Mouse (Mus musculus) myocyte (in vitro differentiated cells): Measurements from ENCODE around the gene 4930539E08Rik. TPM values are rescaled to one million over a fixed set of nuclear protein-coding genes. Genes with fewer than 3 reads are reported as not detected.
A peak's percentile ranks its signal among the peaks of the same experiment; 100 is the strongest.

Experiments used
- H3K27me3 ChIP-seq: one replicate; pipeline ENCODE4 v1.6.1; 2011; ENCODE audit not compliant: control insufficient read depth, insufficient read depth, insufficient read length
- H3K36me3 ChIP-seq: one replicate; pipeline ENCODE4 v1.6.1; 2011; ENCODE audit not compliant: control insufficient read depth, insufficient read depth
- H3K4me2 ChIP-seq: one replicate; pipeline ENCODE4 v1.6.1; 2011; ENCODE audit warnings: low read depth, control low read depth
- H3K4me3 ChIP-seq: one replicate; pipeline ENCODE4 v1.5.1; 2011; ENCODE audit warnings: mild to moderate bottlenecking, control low read depth, moderate library complexity
- H3K79me2 ChIP-seq: one replicate; pipeline ENCODE4 v1.6.1; 2011; ENCODE audit not compliant: control insufficient read depth, insufficient read depth
- H3ac ChIP-seq: one replicate; pipeline ENCODE4 v1.6.1; 2011; ENCODE audit not compliant: control insufficient read depth, insufficient read length
- CEBPB ChIP-seq: IDR thresholded peaks from 2 replicates; pipeline ENCODE4 v1.6.1; 2011; ENCODE audit warnings: mild to moderate bottlenecking, moderate library complexity; ENCODE audit not compliant: poor library complexity, insufficient read depth, severe bottlenecking
- E2F4 ChIP-seq: IDR thresholded peaks from one replicate; pipeline ENCODE4 v1.6.1; 2011; ENCODE audit warnings: mild to moderate bottlenecking, control low read depth, moderate library complexity; ENCODE audit not compliant: insufficient read depth
- MAX ChIP-seq: IDR thresholded peaks from one replicate; pipeline ENCODE4 v1.6.1; 2011; ENCODE audit warnings: low read depth, mild to moderate bottlenecking, control low read depth
- MYOD1 ChIP-seq, 3 experiments: IDR thresholded peaks; one replicate each; pipeline ENCODE4 v1.6.1; 2011; ENCODE audit warnings: control low read depth in 2 of 3, low read depth in 2 of 3, mild to moderate bottlenecking in 2 of 3, moderate library complexity in 1 of 3; ENCODE audit not compliant: insufficient read length in 2 of 3, control insufficient read depth in 1 of 3
- MYOG ChIP-seq, 3 experiments: IDR thresholded peaks; one replicate each; pipeline ENCODE4 v1.6.1; 2011; ENCODE audit warnings: control low read depth in 2 of 3, low read depth in 2 of 3, mild to moderate bottlenecking in 2 of 3; ENCODE audit not compliant: insufficient read length in 2 of 3, control insufficient read depth in 1 of 3, insufficient read depth in 1 of 3
- POLR2A ChIP-seq: IDR thresholded peaks from one replicate; pipeline ENCODE4 v1.6.1; 2011; ENCODE audit warnings: low read depth, mild to moderate bottlenecking, control low read depth, moderate library complexity; ENCODE audit not compliant: insufficient read length
- POLR2AphosphoS2 ChIP-seq: IDR thresholded peaks from one replicate; pipeline ENCODE4 v1.6.1; 2011; ENCODE audit warnings: low read depth, control low read depth; ENCODE audit not compliant: insufficient read length
- REST ChIP-seq: IDR thresholded peaks from one replicate; pipeline ENCODE4 v1.6.1; 2011; ENCODE audit warnings: mild to moderate bottlenecking, control low read depth, moderate library complexity; ENCODE audit not compliant: insufficient read depth, insufficient read length
- SRF ChIP-seq: IDR thresholded peaks from one replicate; pipeline ENCODE4 v1.6.1; 2011; ENCODE audit warnings: low read depth; ENCODE audit not compliant: control insufficient read depth, insufficient read length
- TCF12 ChIP-seq: IDR thresholded peaks from one replicate; pipeline ENCODE4 v1.6.1; 2011; ENCODE audit warnings: mild to moderate bottlenecking, control low read depth; ENCODE audit not compliant: poor library complexity, insufficient read depth, severe bottlenecking
- TCF3 ChIP-seq: IDR thresholded peaks from one replicate; pipeline ENCODE4 v1.6.1; 2011; ENCODE audit warnings: low read depth, control low read depth; ENCODE audit not compliant: insufficient read length
- USF1 ChIP-seq: IDR thresholded peaks from one replicate; pipeline ENCODE4 v1.6.1; 2011; ENCODE audit warnings: low read depth, mild to moderate bottlenecking, control low read depth, moderate library complexity
- polyA plus RNA-seq: library from polyadenylated mRNA; unstranded; fragments of >200 nt; fragmentation: generic; extraction: Trizol; gene quantifications from one replicate; pipeline ENCODE4 v1.2.1, GENCODE M21; 2012; ENCODE audit warnings: missing spikeins

4930539E08Rik gene
- polyA plus RNA-seq, 1 experiment = not detected

GRCm38 (mm10) chr17:28883941-28884516 lies 31.1 kb downstream of the 4930539E08Rik start:
- no peak overlapping the region for H3ac ChIP-seq
- peaks cover 11% of the 10 kb centered on the region for H3K27me3 ChIP-seq
- no peaks in the 10 kb centered on the region for H3K36me3 ChIP-seq
- H3K4me3 ChIP-seq = no peak overlapping the region
- no peak overlapping the region for H3K4me2 ChIP-seq
- H3K79me2 ChIP-seq = no peaks in the 10 kb centered on the region
- no peak for TF ChIP-seq CEBPB
- no peak for TF ChIP-seq SRF
- peak in 1 of 3 experiments; percentile 10 for TF ChIP-seq MYOG (IDR thresholded peaks at IDR 0.05; ENCODE audit: control insufficient read depth in 1 of 3, insufficient read depth in 1 of 3, insufficient read length in 2 of 3, low read depth in 2 of 3)

GRCm38 (mm10) chr17:28882810-28883209 lies 32.3 kb downstream of the 4930539E08Rik start:
- TF ChIP-seq USF1 (no peak), CEBPB (no peak), SRF (no peak), MYOD1 (IDR thresholded peaks at IDR 0.05; ENCODE audit: control insufficient read depth in 1 of 3, insufficient read length in 2 of 3, low read depth in 2 of 3) (no peak), POLR2A (no peak), TCF3 (no peak), E2F4 (no peak), TCF12 (no peak), MAX (no peak), REST (no peak)
- Histone ChIP-seq H3K79me2 (no peaks in the 10 kb centered on the region), H3ac (no peak overlapping the region), H3K27me3 (peaks cover 13% of the 10 kb centered on the region), H3K36me3 (no peaks in the 10 kb centered on the region), H3K4me2 (peak overlapping the region; percentile 60), H3K4me3 (no peak overlapping the region)

- H3K4me2 ChIP-seq = peak overlapping the region; percentile 60
- H3K27me3 ChIP-seq = peaks cover 13% of the 10 kb centered on the region
- no peaks in the 10 kb centered on the region for H3K79me2 ChIP-seq
- TF ChIP-seq MAX = no peak
- peak in 2 of 3 experiments; percentile 79 to 83 for TF ChIP-seq MYOG (IDR thresholded peaks at IDR 0.05; ENCODE audit: control insufficient read depth in 1 of 3, insufficient read depth in 1 of 3, insufficient read length in 2 of 3, low read depth in 2 of 3)
- peak; percentile 5 for TF ChIP-seq TCF3
- peak in 2 of 3 experiments; percentile 87 to 93 for TF ChIP-seq MYOD1 (IDR thresholded peaks at IDR 0.05; ENCODE audit: control insufficient read depth in 1 of 3, insufficient read length in 2 of 3, low read depth in 2 of 3)
- TF ChIP-seq USF1 = no peak
- H3K4me3 ChIP-seq = no peak overlapping the region
- H3K36me3 ChIP-seq = no peaks in the 10 kb centered on the region
- H3ac ChIP-seq = no peak overlapping the region
Observed at GRCm38 (mm10) chr17:28882316-28882715, 32.8 kb downstream of the 4930539E08Rik start.

GRCm38 (mm10) chr17:28879931-28880391 lies 35.2 kb downstream of the 4930539E08Rik start:
- Histone ChIP-seq H3K36me3 (no peaks in the 10 kb centered on the region), H3K4me2 (no peak overlapping the region), H3K79me2 (no peaks in the 10 kb centered on the region), H3ac (no peak overlapping the region), H3K27me3 (peaks cover 7% of the 10 kb centered on the region), H3K4me3 (no peak overlapping the region)
- TF ChIP-seq SRF = no peak
- TF ChIP-seq POLR2AphosphoS2 = no peak
- TF ChIP-seq E2F4 = no peak
- TF ChIP-seq MYOG (IDR thresholded peaks at IDR 0.05; ENCODE audit: control insufficient read depth in 1 of 3, insufficient read depth in 1 of 3, insufficient read length in 2 of 3, low read depth in 2 of 3) = no peak
- TF ChIP-seq TCF12 = no peak
- no peak for TF ChIP-seq MAX
- no peak for TF ChIP-seq MYOD1 (IDR thresholded peaks at IDR 0.05; ENCODE audit: control insufficient read depth in 1 of 3, insufficient read length in 2 of 3, low read depth in 2 of 3)

- Histone ChIP-seq H3K27me3 (peaks cover 7% of the 10 kb centered on the region), H3K4me3 (no peak overlapping the region), H3ac (no peak overlapping the region), H3K79me2 (no peaks in the 10 kb centered on the region), H3K4me2 (no peak overlapping the region), H3K36me3 (no peaks in the 10 kb centered on the region)
- no peak for TF ChIP-seq MAX
Observed at GRCm38 (mm10) chr17:28876821-28877220, 38.3 kb downstream of the 4930539E08Rik start.

GRCm38 (mm10) chr17:28876331-28876730 lies 38.8 kb downstream of the 4930539E08Rik start:
- Histone ChIP-seq H3K4me2 (no peak overlapping the region), H3K27me3 (peaks cover 7% of the 10 kb centered on the region), H3K4me3 (no peak overlapping the region), H3K79me2 (no peaks in the 10 kb centered on the region), H3K36me3 (no peaks in the 10 kb centered on the region), H3ac (no peak overlapping the region)
- TF ChIP-seq MYOG (IDR thresholded peaks at IDR 0.05; ENCODE audit: control insufficient read depth in 1 of 3, insufficient read depth in 1 of 3, insufficient read length in 2 of 3, low read depth in 2 of 3) (no peak), POLR2AphosphoS2 (no peak), E2F4 (no peak), TCF3 (no peak), REST (no peak), TCF12 (no peak), MYOD1 (IDR thresholded peaks at IDR 0.05; ENCODE audit: control insufficient read depth in 1 of 3, insufficient read length in 2 of 3, low read depth in 2 of 3) (no peak), CEBPB (no peak), MAX (no peak), POLR2A (no peak)
